Mouse (Mus musculus): ENCODE data around the gene Slc25a30. TPM values are rescaled to one million over a fixed set of nuclear protein-coding genes. Genes with fewer than 3 reads are reported as not detected.

The Slc25a30 gene
- total and polyA plus RNA-seq, 3 experiments, result 20.3 to 24.0 TPM; not detected in 1

GRCm38 (mm10) chr14:75731361-75731760, 55.5 kb downstream of the Slc25a30 start:
- no peak overlapping the region for H3K9ac ChIP-seq (ENCODE audit: control insufficient read depth, low read depth, low read length, poor library complexity, severe bottlenecking)
- H3K9me3 ChIP-seq (replicated peaks; ENCODE audit: insufficient read depth, low read length), result no peaks in the 10 kb centered on the region
- H3K4me3 ChIP-seq (ENCODE audit: control insufficient read depth in 1 of 2, insufficient read depth in 1 of 2, low read depth in 2 of 2, low read length in 2 of 2), result no peak overlapping the region
- peaks cover 0 to 3% of the 10 kb centered on the region in 2 experiments; a peak in 1 of 4 replicates for H3K4me1 ChIP-seq (ENCODE audit: control insufficient read depth in 1 of 2, insufficient read depth in 2 of 2, low read length in 2 of 2)
- no peak overlapping the region for H3K27ac ChIP-seq (ENCODE audit: control insufficient read depth, low read depth, low read length)
- H3K36me3 ChIP-seq (ENCODE audit: control insufficient read depth in 1 of 2, insufficient read depth in 2 of 2, low read length in 2 of 2), result peaks cover 5 to 45% of the 10 kb centered on the region in 2 experiments
- TF ChIP-seq TCF12 (IDR thresholded peaks at IDR 0.05; ENCODE audit: low read depth, low read length) (no peak), GABPA (IDR thresholded peaks at IDR 0.05; ENCODE audit: low read depth, low read length) (no peak), NELFE (IDR thresholded peaks at IDR 0.05; ENCODE audit: low read depth, low read length) (no peak), RCOR1 (IDR thresholded peaks at IDR 0.05; ENCODE audit: low read depth, low read length) (no peak), MAZ (IDR thresholded peaks at IDR 0.05; ENCODE audit: low read depth, low read length) (no peak), SMC3 (IDR thresholded peaks at IDR 0.05; ENCODE audit: low read depth, low read length) (no peak), RAD21 (IDR thresholded peaks at IDR 0.05; ENCODE audit: low read depth, low read length) (no peak), USF2 (IDR thresholded peaks at IDR 0.05; ENCODE audit: borderline replicate concordance in 1 of 2, insufficient read depth in 1 of 2, low read depth in 1 of 2, low read length in 2 of 2) (no peak), POLR2AphosphoS2 (IDR thresholded peaks at IDR 0.05; ENCODE audit: low read length) (no peak), CHD1 (IDR thresholded peaks at IDR 0.05; ENCODE audit: low read depth, low read length) (no peak), TAL1 (IDR thresholded peaks at IDR 0.05; ENCODE audit: low read length) (no peak), MYB (IDR thresholded peaks at IDR 0.05; ENCODE audit: low read depth, low read length) (no peak), MEF2A (IDR thresholded peaks at IDR 0.05; ENCODE audit: extremely low read depth, insufficient replicate concordance, low read depth, low read length, poor library complexity, severe bottlenecking) (no peak), ZNF384 (IDR thresholded peaks at IDR 0.05; ENCODE audit: low read depth, low read length) (no peak), UBTF (IDR thresholded peaks at IDR 0.05; ENCODE audit: borderline replicate concordance, insufficient read depth, low read depth, low read length) (no peak), ELF1 (IDR thresholded peaks at IDR 0.05; ENCODE audit: low read depth, low read length) (no peak), POLR2A (IDR thresholded peaks at IDR 0.05; ENCODE audit: control insufficient read depth in 1 of 2, insufficient read depth in 1 of 2, low read depth in 1 of 2, low read length in 2 of 2, poor library complexity in 1 of 2) (no peak), USF1 (IDR thresholded peaks at IDR 0.05; ENCODE audit: low read depth, low read length) (no peak), MXI1 (IDR thresholded peaks at IDR 0.05; ENCODE audit: low read depth, low read length) (no peak), ZKSCAN1 (IDR thresholded peaks at IDR 0.05; ENCODE audit: low read depth, low read length) (no peak)
- no peaks in the 10 kb centered on the region for H3K27me3 ChIP-seq (ENCODE audit: control insufficient read depth in 1 of 2, insufficient read depth in 2 of 2, low read length in 2 of 2)
- no peak for DNase-seq (ENCODE audit: low read depth, low spot score)
- no peaks in the 10 kb centered on the region for H3K79me2 ChIP-seq (ENCODE audit: control insufficient read depth, insufficient read depth, low read length, poor library complexity)

GRCm38 (mm10) chr14:75728111-75728510, 58.7 kb downstream of the Slc25a30 start:
- Histone ChIP-seq H3K79me2 (ENCODE audit: control insufficient read depth, insufficient read depth, low read length, poor library complexity) (no peaks in the 10 kb centered on the region), H3K4me3 (ENCODE audit: control insufficient read depth in 1 of 2, insufficient read depth in 1 of 2, low read depth in 2 of 2, low read length in 2 of 2) (no peak overlapping the region), H3K36me3 (ENCODE audit: control insufficient read depth in 1 of 2, insufficient read depth in 2 of 2, low read length in 2 of 2) (peaks cover 3 to 34% of the 10 kb centered on the region in 2 experiments), H3K9ac (ENCODE audit: control insufficient read depth, low read depth, low read length, poor library complexity, severe bottlenecking) (no peak overlapping the region), H3K9me3 (replicated peaks; ENCODE audit: insufficient read depth, low read length) (no peaks in the 10 kb centered on the region), H3K27me3 (ENCODE audit: control insufficient read depth in 1 of 2, insufficient read depth in 2 of 2, low read length in 2 of 2) (no peaks in the 10 kb centered on the region), H3K4me1 (ENCODE audit: control insufficient read depth in 1 of 2, insufficient read depth in 2 of 2, low read length in 2 of 2) (no peaks in the 10 kb centered on the region), H3K27ac (ENCODE audit: control insufficient read depth, low read depth, low read length) (no peak overlapping the region)
- TF ChIP-seq NRF1 (IDR thresholded peaks at IDR 0.05; ENCODE audit: insufficient read depth, low read depth, low read length, poor library complexity, severe bottlenecking) (no peak), TCF12 (IDR thresholded peaks at IDR 0.05; ENCODE audit: low read depth, low read length) (no peak), CHD2 (IDR thresholded peaks at IDR 0.05; ENCODE audit: low read length) (no peak), MYB (IDR thresholded peaks at IDR 0.05; ENCODE audit: low read depth, low read length) (no peak), USF2 (IDR thresholded peaks at IDR 0.05; ENCODE audit: borderline replicate concordance in 1 of 2, insufficient read depth in 1 of 2, low read depth in 1 of 2, low read length in 2 of 2) (no peak), NELFE (IDR thresholded peaks at IDR 0.05; ENCODE audit: low read depth, low read length) (no peak), E2F4 (IDR thresholded peaks at IDR 0.05; ENCODE audit: borderline replicate concordance, low read depth, low read length) (no peak), UBTF (IDR thresholded peaks at IDR 0.05; ENCODE audit: borderline replicate concordance, insufficient read depth, low read depth, low read length) (no peak), POLR2A (IDR thresholded peaks at IDR 0.05; ENCODE audit: control insufficient read depth in 1 of 2, insufficient read depth in 1 of 2, low read depth in 1 of 2, low read length in 2 of 2, poor library complexity in 1 of 2) (no peak), MEF2A (IDR thresholded peaks at IDR 0.05; ENCODE audit: extremely low read depth, insufficient replicate concordance, low read depth, low read length, poor library complexity, severe bottlenecking) (no peak), SIN3A (IDR thresholded peaks at IDR 0.05; ENCODE audit: low read length) (no peak)
- DNase-seq (ENCODE audit: low read depth, low spot score), result no peak
